Mouse (Mus musculus): Measurements from ENCODE around the gene Zfp383. TPM values are rescaled to one million over a fixed set of nuclear protein-coding genes. Genes with fewer than 3 reads are reported as not detected.
"Not testable (repeated sequence)": the region's sequence is repeated elsewhere in the genome, so short reads cannot be mapped to it uniquely, and the experiment has no call there.

Gene Zfp383
- total RNA-seq, 2 experiments from 2014 or later = 8.2 to 9.4 TPM

- DNase-seq (ENCODE audit: low spot score in 2 of 2) = no peak
Observed at GRCm38 (mm10) chr7:29938856-29939255, 30.8 kb downstream of the Zfp383 start.

- DNase-seq (ENCODE audit: low spot score in 2 of 2) = no peak
Observed at GRCm38 (mm10) chr7:29941027-29941426, 33.0 kb downstream of the Zfp383 start.

GRCm38 (mm10) chr7:29942740-29943139 lies 34.7 kb downstream of the Zfp383 start:
- no peak for DNase-seq (ENCODE audit: low spot score in 2 of 2)

GRCm38 (mm10) chr7:29943720-29944119 lies 35.7 kb downstream of the Zfp383 start:
- DNase-seq (ENCODE audit: low spot score in 2 of 2) = no peak

GRCm38 (mm10) chr7:29944201-29944600 lies 36.2 kb downstream of the Zfp383 start:
- peak; percentile 26 to 67 for DNase-seq (ENCODE audit: low spot score in 2 of 2)

GRCm38 (mm10) chr7:29953086-29953485 lies 45.1 kb downstream of the Zfp383 start:
- no peak for DNase-seq (ENCODE audit: low spot score in 2 of 2)

- DNase-seq (ENCODE audit: low spot score in 2 of 2) = peak; percentile 76 to 84
Observed at GRCm38 (mm10) chr7:29953513-29954401, 45.7 kb downstream of the Zfp383 start, which contains the start of gene Zfp74. TSS of gene Zfp74 (minus strand) at chr7:29954089.

GRCm38 (mm10) chr7:29954731-29955130 lies 46.7 kb downstream of the Zfp383 start:
- peak in 1 of 2 experiments; percentile 41 for DNase-seq (ENCODE audit: low spot score in 2 of 2)

- no peak for DNase-seq (ENCODE audit: low spot score in 2 of 2)
Observed at GRCm38 (mm10) chr7:29956257-29956656, 48.2 kb downstream of the Zfp383 start.

- no peak for DNase-seq (ENCODE audit: low spot score in 2 of 2)
Observed at GRCm38 (mm10) chr7:29958125-29958724, 50.2 kb downstream of the Zfp383 start.

- DNase-seq (ENCODE audit: low spot score in 2 of 2) = no peak
Observed at GRCm38 (mm10) chr7:29959004-29959403, 51.0 kb downstream of the Zfp383 start.

GRCm38 (mm10) chr7:29965115-29965810 lies 57.2 kb downstream of the Zfp383 start:
- DNase-seq (ENCODE audit: low spot score in 2 of 2) = not testable (repeated sequence)

Small RNAs within 50 kb of the gene (microRNA-seq; reads per million reads assigned to microRNA genes)
- gene Mir7668 = 0.85 to 2.7 reads per million in 2 experiments

Other genes with a start within 250 kb of the Zfp383 start
- under 1 TPM in 1 of 2 experiments, not detected in 1; 0.83 TPM for gene Catsperg2, start 181.2 kb upstream of the Zfp383 start, total RNA-seq (2021)
- 10 to 100 TPM; 15.2 to 17.9 TPM for gene Zfp84, start 139.7 kb upstream of the Zfp383 start, total RNA-seq (2021)
- 10 to 100 TPM in 1 of 2 experiments, 1 to 10 TPM in 1; 9.8 to 10.9 TPM for gene Zfp30, start 124.2 kb upstream of the Zfp383 start, total RNA-seq (2021)
- 10 to 100 TPM; 16.3 to 19.4 TPM for gene Zfp790, start 92.1 kb upstream of the Zfp383 start, total RNA-seq (2021)
- gene Zfp940, start 54.6 kb upstream of the Zfp383 start, total RNA-seq (2021) = 10 to 100 TPM; 16.5 to 18.0 TPM
- gene Zfp420, start 48.2 kb upstream of the Zfp383 start, total RNA-seq (2021) = 10 to 100 TPM; 13.5 to 14.8 TPM
- 10 to 100 TPM; 19.9 to 20.1 TPM for gene Zfp27, start 1.7 kb upstream of the Zfp383 start, total RNA-seq (2021)
- gene Zfp74, start 45.9 kb downstream of the Zfp383 start, total RNA-seq (2021) = 10 to 100 TPM; 17.3 to 17.8 TPM
- 1 to 10 TPM; 5.1 to 5.3 TPM for gene Zfp568, start 75.7 kb downstream of the Zfp383 start, total RNA-seq (2021)
- 1 to 10 TPM; 7.4 to 8.9 TPM for gene Zfp14, start 143.2 kb downstream of the Zfp383 start, total RNA-seq (2021)
- 1 to 10 TPM; 3.6 to 4.5 TPM for gene Zfp82, start 164.7 kb downstream of the Zfp383 start, total RNA-seq (2021)
- not detected for gene Gm26920, start 182.2 kb downstream of the Zfp383 start, total RNA-seq (2021)
- 1 to 10 TPM; 6.9 to 8.5 TPM for gene Zfp566, start 182.3 kb downstream of the Zfp383 start, total RNA-seq (2021)
- gene Zfp260, start 186.6 kb downstream of the Zfp383 start, total RNA-seq (2021) = 10 to 100 TPM; 65.1 to 72.3 TPM
- gene Zfp382, start 213.7 kb downstream of the Zfp383 start, total RNA-seq (2021) = 10 to 100 TPM; 25.3 to 27.6 TPM